Comparison of ENCODE assay signal across 9 mouse cellular contexts in genomic region chr15:84445812-84446716, GRCm38 (mm10). TPM values are rescaled to one million over a fixed set of nuclear protein-coding genes. Genes with fewer than 3 reads are reported as not detected.
DNase-seq lines count a peak whose midpoint lies in the region; ATAC-seq and TF ChIP-seq lines count a peak whose summit lies in the region.
"Had no signal": no experiment of that assay in that cellular context is flagged by ENCODE, and none has a peak within 500 bp of the region (broad histone marks: within the 10 kb centered on the region; RNA-seq: fewer than 3 reads in every experiment).

No protein-coding gene starts in this region.

- no peak for TF ChIP-seq CTCF in heart, adult 2 months (IDR thresholded peaks at IDR 0.05)
- TF ChIP-seq CTCF in testis, adult 2 months (IDR thresholded peaks at IDR 0.05; ENCODE audit: control insufficient read depth, insufficient read depth, insufficient replicate concordance, low read depth, low read length) = no peak

- ATAC-seq in neural tube, embryonic 14.5 days (ENCODE audit: low read depth) = peak; percentile 49; the same call in 1 of the 2 replicates

- peak overlapping the region; percentile 56 for H3K9ac ChIP-seq in heart, adult 2 months (ENCODE audit: low read depth, low read length)
- peak overlapping the region; percentile 72 for H3K9ac ChIP-seq in neural tube, embryonic 14.5 days (replicated peaks; ENCODE audit: low read depth, low read length)

- peaks cover 4% of the 10 kb centered on the region for H3K4me1 ChIP-seq in heart, adult 2 months (ENCODE audit: control insufficient read depth, insufficient read depth, low read length)
- peaks cover 27% of the 10 kb centered on the region for H3K4me1 ChIP-seq in testis, adult 2 months (ENCODE audit: control insufficient read depth, insufficient read depth, low read length)
- H3K4me1 ChIP-seq in neural tube, embryonic 14.5 days (ENCODE audit: control insufficient read depth, insufficient read depth, low read length) = peaks cover 15% of the 10 kb centered on the region

- no peak for TF ChIP-seq EP300 in heart, adult 2 months (IDR thresholded peaks at IDR 0.05; ENCODE audit: insufficient read depth, low read depth, low read length)

- H3K9me3 ChIP-seq in neural tube, embryonic 14.5 days (ENCODE audit: control insufficient read depth, low read length) = no peaks in the 10 kb centered on the region

- 2% methylated on average over 95 of the region's 99 CpGs for WGBS in heart, adult 2 months
- WGBS in neural tube, embryonic 14.5 days = under 1% methylated on average over 82 of the region's 99 CpGs

- peaks cover 4% of the 10 kb centered on the region for H3K27me3 ChIP-seq in heart, adult 2 months (ENCODE audit: control insufficient read depth, insufficient read depth, low read length)
- H3K27me3 ChIP-seq in testis, adult 2 months (ENCODE audit: control insufficient read depth, insufficient read depth, low read length) = no peaks in the 10 kb centered on the region; the same call in 1 of the 2 replicates
- H3K27me3 ChIP-seq in neural tube, embryonic 14.5 days (ENCODE audit: control insufficient read depth, insufficient read depth, low read length) = no peaks in the 10 kb centered on the region; the same call in 1 of the 2 replicates

- H3K36me3 ChIP-seq in heart, adult 2 months (ENCODE audit: control insufficient read depth, insufficient read depth, low read length) = no peaks in the 10 kb centered on the region
- H3K36me3 ChIP-seq in testis, adult 2 months (ENCODE audit: control insufficient read depth, insufficient read depth, low read length) = no peaks in the 10 kb centered on the region
- H3K36me3 ChIP-seq in neural tube, embryonic 14.5 days (ENCODE audit: control insufficient read depth, insufficient read depth, low read length) = no peaks in the 10 kb centered on the region

- H3K79me2 ChIP-seq in heart, adult 2 months (replicated peaks; ENCODE audit: control insufficient read depth, insufficient read depth, low read length) = no peaks in the 10 kb centered on the region

- peak overlapping the region; percentile 95 for H3K4me2 ChIP-seq in neural tube, embryonic 14.5 days (ENCODE audit: low read depth, low read length)

- H3K27ac ChIP-seq in heart, adult 2 months = no peak overlapping the region
- H3K27ac ChIP-seq in testis, adult 2 months (ENCODE audit: control insufficient read depth, insufficient read depth, low read depth, low read length) = no peak overlapping the region
- H3K27ac ChIP-seq in neural tube, embryonic 14.5 days (ENCODE audit: low read depth, low read length) = peak overlapping the region; percentile 28; the same call in 1 of the 2 replicates

- intact Hi-C loops in heart, adult 2 months (cut with DNase I) = loop anchor here (10.0 kb wide), 1 partner anchor 181 kb away; no protein-coding TSS in a partner anchor

- no peak for TF ChIP-seq POLR2A in heart, adult 2 months (IDR thresholded peaks at IDR 0.05; ENCODE audit: insufficient read depth, low read depth, low read length)
- no peak for TF ChIP-seq POLR2A in testis, adult 2 months (IDR thresholded peaks at IDR 0.05; ENCODE audit: control insufficient read depth, low read depth, low read length)

- no peak for DNase-seq in heart, adult 2 months
- DNase-seq in heart, adult 11 months = no peak
- no peak for DNase-seq in testis, postnatal 14 days (ENCODE audit: low spot score)
- peak; percentile 19 for DNase-seq in kidney, postnatal 14 days
- DNase-seq in ovary, postnatal 36 days (ENCODE audit: low spot score) = no peak
- no peak for DNase-seq in Muller cell, postnatal 12 days (ENCODE audit: inconsistent ontology term)

- H3K4me3 ChIP-seq in heart, adult 2 months = peak overlapping the region; percentile 39
- H3K4me3 ChIP-seq in testis, adult 2 months (ENCODE audit: control insufficient read depth, low read depth, low read length) = peak overlapping the region; percentile 82
- H3K4me3 ChIP-seq in neural tube, embryonic 14.5 days (ENCODE audit: low read depth, low read length) = peak overlapping the region; percentile 47

RNA-seq across cellular contexts. Expression of gene Shisal1, which starts 0.8 kb away (rescaled TPM):
- 1 to 10 TPM; 1.1 to 1.7 TPM for total RNA-seq in heart, adult 2 months (2021)
- polyA plus RNA-seq in heart, adult 2 months (2012; rRNA removed) = 1.00 and 1.8 TPM in 2 replicates
- 1.2 and 1.7 TPM in 2 replicates for polyA plus RNA-seq in testis, adult 2 months (2012; rRNA removed)
- polyA plus RNA-seq in neural tube, embryonic 14.5 days (2014; fragmentation: Nextera tagmentation; extraction: Ambion mirVana) = 5.5 and 11.9 TPM in 2 replicates
- total RNA-seq: neutrophil, adult 5-6 weeks had no signal
